Mouse (Mus musculus): ENCODE results near the gene Tas1r3. TPM values are rescaled to one million over a fixed set of nuclear protein-coding genes. Genes with fewer than 3 reads are reported as not detected.

The Tas1r3 gene
- total RNA-seq, 1 experiment from 2014 or later = 0.09 TPM

DNA sequence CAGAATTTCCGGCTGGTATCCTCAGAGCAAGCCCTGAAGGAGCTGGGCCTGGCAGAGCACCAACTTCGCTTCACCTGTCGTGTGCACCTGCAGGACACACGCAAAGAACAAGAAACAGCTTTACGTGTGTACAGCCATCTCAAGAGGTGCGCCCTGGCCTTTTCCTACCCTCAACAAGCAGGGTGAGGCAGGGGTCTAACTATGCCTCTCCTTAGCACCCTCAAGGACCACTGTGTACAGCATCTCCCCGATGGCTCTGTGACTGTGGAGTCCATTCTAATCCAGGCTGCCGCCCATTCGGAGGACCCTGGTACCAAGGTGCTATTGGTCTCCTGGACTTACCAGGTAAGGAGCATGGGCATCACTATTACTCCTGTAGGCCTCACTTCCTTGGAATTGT is 25.0 kb upstream of the Tas1r3 start:
- ATAC-seq (replicated peaks; ENCODE audit: low read depth, poor library complexity, severe bottlenecking) = no peak

DNA sequence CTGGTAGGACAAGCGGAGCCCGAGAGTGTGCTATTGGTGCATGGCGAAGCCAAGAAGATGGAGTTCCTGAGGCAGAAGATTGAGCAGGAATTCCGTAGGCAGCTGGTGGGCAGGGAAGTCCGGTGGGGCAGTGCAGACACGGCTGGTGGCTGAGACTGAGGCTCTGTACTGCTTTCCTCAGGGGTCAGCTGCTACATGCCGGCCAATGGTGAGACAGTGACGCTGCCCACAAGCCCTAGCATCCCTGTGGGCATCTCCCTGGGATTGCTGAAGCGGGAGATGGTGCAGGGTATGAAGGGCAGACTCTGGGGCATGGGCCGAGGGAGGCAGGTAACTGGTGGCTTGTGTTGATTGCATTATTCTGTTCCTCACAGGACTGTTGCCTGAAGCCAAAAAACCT is 24.5 kb upstream of the Tas1r3 start:
- no peak for ATAC-seq (replicated peaks; ENCODE audit: low read depth, poor library complexity, severe bottlenecking)

DNA sequence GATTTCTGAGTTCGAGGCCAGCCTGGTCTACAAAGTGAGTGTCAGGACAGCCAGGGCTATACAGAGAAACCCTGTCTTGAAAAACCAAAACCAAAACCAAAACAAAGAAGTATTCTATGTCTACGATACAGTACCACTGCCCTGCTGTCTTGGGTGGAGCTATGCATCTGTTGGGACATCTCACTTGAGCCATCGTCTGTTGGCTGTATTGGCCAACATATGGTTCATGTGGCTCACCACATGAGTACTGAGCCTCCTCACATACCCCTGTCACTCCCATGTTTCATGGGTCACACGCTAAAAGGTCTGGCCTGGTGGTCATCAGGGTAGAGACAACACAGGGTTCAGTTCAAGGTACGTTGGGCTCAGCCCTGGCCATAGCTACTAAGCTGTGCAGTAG is 23.2 kb upstream of the Tas1r3 start:
- ATAC-seq (replicated peaks; ENCODE audit: low read depth, poor library complexity, severe bottlenecking) = no peak

DNA sequence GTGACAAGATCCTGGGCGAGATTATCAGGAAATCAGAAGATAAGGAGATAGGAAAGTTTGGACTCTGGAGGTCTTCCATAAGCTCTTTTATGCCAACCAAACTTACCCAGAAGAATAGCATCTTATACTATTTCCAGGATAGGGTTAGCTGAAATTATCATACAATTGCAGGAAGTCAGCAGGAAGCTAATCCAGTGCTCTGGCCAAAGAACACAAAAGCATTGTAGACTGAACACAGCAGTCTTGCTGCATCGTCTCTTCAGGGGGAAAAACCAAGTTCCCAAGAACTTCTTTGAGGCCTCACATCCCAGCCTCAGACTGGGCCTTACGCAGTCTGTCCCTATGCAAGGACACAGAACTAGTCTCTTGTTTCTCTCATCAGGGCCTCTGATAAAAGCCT is 20.4 kb upstream of the Tas1r3 start:
- no peak for ATAC-seq (replicated peaks; ENCODE audit: low read depth, poor library complexity, severe bottlenecking)

DNA sequence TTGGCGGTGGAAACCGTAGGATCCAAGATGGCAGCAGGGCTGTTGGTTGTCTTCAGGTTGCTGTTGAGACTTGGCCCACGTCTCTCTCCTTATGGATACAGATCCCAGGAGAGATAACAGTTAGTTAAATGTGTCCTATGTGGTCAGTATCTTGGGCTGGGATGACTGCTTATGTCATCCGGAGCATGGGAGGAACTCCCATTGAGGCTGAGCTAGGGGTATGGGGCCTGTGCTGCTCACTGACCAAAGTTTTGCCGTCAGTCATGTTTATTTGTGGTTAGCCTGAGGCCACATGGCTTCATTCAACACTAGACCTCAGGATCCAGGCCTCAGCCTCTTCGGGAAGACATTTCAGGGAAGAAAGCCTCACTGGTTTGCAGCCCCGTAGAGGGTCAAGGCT is 8.2 kb upstream of the Tas1r3 start:
- no peak for ATAC-seq (replicated peaks; ENCODE audit: low read depth, poor library complexity, severe bottlenecking)

GRCm38 (mm10) chr4:155869317-155870033 is 6.3 kb upstream of the Tas1r3 start, which contains the start of the genes Cptp and Ints11:
Gene Cptp (minus strand): TSS chr4:155869440.
Gene Ints11 (plus strand): TSS chr4:155869546.
- ATAC-seq (replicated peaks; ENCODE audit: low read depth, poor library complexity, severe bottlenecking) = peak; percentile 96

GRCm38 (mm10) chr4:155868614-155869298 is 5.6 kb upstream of the Tas1r3 start:
- peak; percentile 28 for ATAC-seq (replicated peaks; ENCODE audit: low read depth, poor library complexity, severe bottlenecking)

GRCm38 (mm10) chr4:155861787-155862186 is 1.4 kb downstream of the Tas1r3 start:
- ATAC-seq (replicated peaks; ENCODE audit: low read depth, poor library complexity, severe bottlenecking) = no peak

GRCm38 (mm10) chr4:155859318-155859717 is 3.8 kb downstream of the Tas1r3 start:
- peak; percentile 77 for ATAC-seq (replicated peaks; ENCODE audit: low read depth, poor library complexity, severe bottlenecking)

DNA sequence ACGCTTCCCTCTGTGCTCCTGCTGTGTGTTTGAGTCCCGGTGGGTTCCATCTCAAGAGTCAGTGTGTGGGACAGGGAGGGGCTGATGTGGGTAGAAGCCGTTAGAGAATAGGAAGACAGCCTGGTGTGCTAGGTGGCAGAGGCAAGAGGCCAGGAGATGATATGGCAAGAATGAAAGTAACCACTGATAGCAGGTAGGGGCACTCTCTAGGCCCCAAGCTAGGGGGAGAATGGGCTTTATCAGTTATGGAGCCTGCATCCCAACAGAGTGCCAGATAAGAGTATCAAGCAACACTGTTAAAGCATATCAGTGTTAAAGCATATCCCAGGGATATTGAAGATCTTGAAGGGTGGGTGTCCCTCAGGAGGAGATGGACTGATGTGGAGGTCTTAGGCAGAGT is 6.3 kb downstream of the Tas1r3 start:
- ATAC-seq (replicated peaks; ENCODE audit: low read depth, poor library complexity, severe bottlenecking) = no peak

DNA sequence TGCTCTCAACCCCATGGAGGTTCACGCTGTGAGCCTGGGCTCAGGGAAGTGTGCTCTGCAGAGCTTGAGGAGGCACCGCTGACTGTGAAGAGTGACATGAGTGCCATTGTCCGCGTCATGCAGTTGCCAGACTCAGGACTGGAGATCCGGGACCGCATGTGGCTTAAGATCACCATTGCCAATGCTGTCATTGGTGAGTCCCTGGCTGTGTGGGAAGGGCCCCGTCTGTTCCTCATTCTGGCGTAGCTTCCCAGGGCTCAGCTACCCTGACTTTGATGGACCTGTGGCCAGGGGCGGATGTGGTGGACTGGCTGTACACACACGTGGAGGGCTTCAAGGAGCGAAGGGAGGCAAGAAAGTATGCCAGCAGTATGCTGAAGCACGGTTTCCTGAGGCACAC is 7.1 kb downstream of the Tas1r3 start:
- ATAC-seq (replicated peaks; ENCODE audit: low read depth, poor library complexity, severe bottlenecking) = peak; percentile 34; the same call in 1 of the 2 replicates

- no peak for ATAC-seq (replicated peaks; ENCODE audit: low read depth, poor library complexity, severe bottlenecking)
Measured at GRCm38 (mm10) chr4:155854991-155855390, 8.2 kb downstream of the Tas1r3 start.

GRCm38 (mm10) chr4:155853421-155853820 is 9.7 kb downstream of the Tas1r3 start:
- ATAC-seq (replicated peaks; ENCODE audit: low read depth, poor library complexity, severe bottlenecking) = no peak

- ATAC-seq (replicated peaks; ENCODE audit: low read depth, poor library complexity, severe bottlenecking) = no peak
Measured at GRCm38 (mm10) chr4:155851951-155852411, 11.2 kb downstream of the Tas1r3 start.

- ATAC-seq (replicated peaks; ENCODE audit: low read depth, poor library complexity, severe bottlenecking) = no peak
Measured at GRCm38 (mm10) chr4:155851368-155851767, 11.8 kb downstream of the Tas1r3 start.

GRCm38 (mm10) chr4:155849792-155850451 is 13.2 kb downstream of the Tas1r3 start:
- no peak for ATAC-seq (replicated peaks; ENCODE audit: low read depth, poor library complexity, severe bottlenecking)

DNA sequence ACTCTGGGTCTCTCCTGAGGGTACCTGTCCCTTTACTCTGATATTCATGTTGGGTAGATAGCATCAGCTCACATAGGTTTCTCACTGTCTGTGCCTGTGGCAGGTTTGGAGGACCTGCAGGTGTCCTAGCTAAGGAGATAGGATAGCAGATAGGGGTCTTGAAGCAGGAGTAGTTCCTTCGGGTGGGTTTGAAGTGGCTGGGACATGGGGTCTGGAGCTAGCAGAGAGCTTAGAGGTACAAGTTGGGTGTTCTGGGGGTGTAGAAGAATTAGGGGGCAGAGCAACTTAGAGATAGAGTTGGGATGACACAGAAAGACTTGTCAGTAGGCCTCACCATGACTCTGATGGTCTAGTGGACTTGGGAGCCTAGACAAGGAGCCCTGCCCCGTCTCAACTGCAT is 13.8 kb downstream of the Tas1r3 start:
- ATAC-seq (replicated peaks; ENCODE audit: low read depth, poor library complexity, severe bottlenecking) = no peak

GRCm38 (mm10) chr4:155848434-155849095 is 14.6 kb downstream of the Tas1r3 start:
- no peak for ATAC-seq (replicated peaks; ENCODE audit: low read depth, poor library complexity, severe bottlenecking)

DNA sequence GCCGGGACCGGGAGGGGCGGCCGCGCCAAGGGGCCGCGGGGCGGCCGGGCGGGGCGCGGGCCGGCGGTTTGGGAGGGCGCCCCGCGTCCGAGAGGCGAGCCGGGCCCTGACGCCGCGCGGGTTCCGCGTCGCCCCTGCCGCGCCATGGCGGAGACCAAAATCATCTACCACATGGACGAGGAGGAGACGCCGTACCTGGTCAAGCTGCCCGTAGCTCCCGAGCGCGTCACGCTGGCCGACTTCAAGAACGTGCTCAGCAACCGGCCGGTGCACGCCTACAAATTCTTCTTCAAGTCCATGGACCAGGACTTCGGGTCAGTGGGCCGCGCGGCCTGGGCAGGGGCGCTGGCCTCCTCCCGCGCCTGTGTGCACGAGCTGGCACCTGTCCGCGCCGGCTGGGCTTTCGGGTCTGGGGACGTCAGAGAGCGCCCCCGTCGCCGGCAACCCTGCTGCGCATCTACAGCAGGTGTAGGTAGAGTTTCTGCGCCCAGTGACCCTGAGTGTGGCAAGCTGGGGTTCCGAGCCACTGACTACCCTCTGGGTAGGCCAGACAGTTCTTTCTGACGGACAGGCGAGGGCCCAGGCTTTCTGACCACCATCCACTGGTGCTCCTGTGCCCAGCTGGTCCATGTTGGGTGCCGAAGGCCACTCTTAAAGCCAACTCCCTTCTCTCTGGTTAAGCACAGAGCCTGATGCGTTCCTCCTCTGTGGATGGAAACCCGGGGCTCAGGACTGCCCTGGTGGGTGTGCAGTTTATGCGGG is 15.4 kb downstream of the Tas1r3 start:
- ATAC-seq (replicated peaks; ENCODE audit: low read depth, poor library complexity, severe bottlenecking) = peak; percentile 21; the same call in 1 of the 2 replicates
